Mouse (Mus musculus) lung, postnatal 0 days (tissue): ENCODE measurements around the gene Grik3.

ENCODE experiments used
- CTCF ChIP-seq: IDR thresholded peaks from 2 replicates; pipeline ENCODE4 v1.5.1; 2016; ENCODE audit warnings: antibody characterized with exemption, mild to moderate bottlenecking
- EP300 ChIP-seq: IDR thresholded peaks from 2 replicates; pipeline ENCODE4 v1.6.1; 2016; ENCODE audit warnings: antibody characterized with exemption, mild to moderate bottlenecking, control low read depth

- TF ChIP-seq CTCF (no peak), EP300 (no peak)
These were observed 97.1 kb downstream of the Grik3 start for GRCm38 (mm10) chr4:125587577-125587976.
